Mouse (Mus musculus): ENCODE measurements around the gene Mbnl2. TPM values are rescaled to one million over a fixed set of nuclear protein-coding genes. Genes with fewer than 3 reads are reported as not detected.

Gene Mbnl2
- polyA plus RNA-seq, 1 experiment = 64.4 TPM

- 97% methylated on average over 4 of the region's 4 CpGs for WGBS
- Histone ChIP-seq H3K4me1 (replicated peaks; ENCODE audit: control insufficient read depth, insufficient read depth, low read length) (peaks cover 14% of the 10 kb centered on the region), H3K27ac (ENCODE audit: control insufficient read depth, insufficient read depth, low read length) (no peak overlapping the region), H3K4me3 (ENCODE audit: control insufficient read depth, insufficient read depth, low read length) (no peak overlapping the region), H3K36me3 (ENCODE audit: control insufficient read depth, insufficient read depth, low read length) (no peaks in the 10 kb centered on the region), H3K27me3 (ENCODE audit: control insufficient read depth, insufficient read depth, low read length) (no peaks in the 10 kb centered on the region)
- no peak for DNase-seq
- TF ChIP-seq CTCF (IDR thresholded peaks at IDR 0.05; ENCODE audit: borderline replicate concordance, control insufficient read depth, extremely low read depth, insufficient read depth, low read length, poor library complexity) (no peak), POLR2A (IDR thresholded peaks at IDR 0.05; ENCODE audit: control insufficient read depth, extremely low read depth, insufficient read depth, low read length, poor library complexity) (no peak)
Observed at GRCm38 (mm10) chr14:120349332-120349731, 73.9 kb downstream of the Mbnl2 start.

- TF ChIP-seq CTCF (IDR thresholded peaks at IDR 0.05; ENCODE audit: borderline replicate concordance, control insufficient read depth, extremely low read depth, insufficient read depth, low read length, poor library complexity) (no peak), POLR2A (IDR thresholded peaks at IDR 0.05; ENCODE audit: control insufficient read depth, extremely low read depth, insufficient read depth, low read length, poor library complexity) (no peak)
- Histone ChIP-seq H3K36me3 (ENCODE audit: control insufficient read depth, insufficient read depth, low read length) (no peaks in the 10 kb centered on the region), H3K4me1 (replicated peaks; ENCODE audit: control insufficient read depth, insufficient read depth, low read length) (peaks cover 14% of the 10 kb centered on the region), H3K4me3 (ENCODE audit: control insufficient read depth, insufficient read depth, low read length) (no peak overlapping the region), H3K27ac (ENCODE audit: control insufficient read depth, insufficient read depth, low read length) (no peak overlapping the region), H3K27me3 (ENCODE audit: control insufficient read depth, insufficient read depth, low read length) (no peaks in the 10 kb centered on the region)
- 61% methylated on average over 14 of the region's 14 CpGs for WGBS
- no peak for DNase-seq
Observed at GRCm38 (mm10) chr14:120352136-120352843, 76.8 kb downstream of the Mbnl2 start.

- Histone ChIP-seq H3K4me3 (ENCODE audit: control insufficient read depth, insufficient read depth, low read length) (no peak overlapping the region), H3K27me3 (ENCODE audit: control insufficient read depth, insufficient read depth, low read length) (no peaks in the 10 kb centered on the region), H3K4me1 (replicated peaks; ENCODE audit: control insufficient read depth, insufficient read depth, low read length) (peaks cover 5% of the 10 kb centered on the region), H3K27ac (ENCODE audit: control insufficient read depth, insufficient read depth, low read length) (no peak overlapping the region), H3K36me3 (ENCODE audit: control insufficient read depth, insufficient read depth, low read length) (no peaks in the 10 kb centered on the region)
- 93% methylated on average over 11 of the region's 11 CpGs for WGBS
- DNase-seq = no peak
- TF ChIP-seq CTCF (IDR thresholded peaks at IDR 0.05; ENCODE audit: borderline replicate concordance, control insufficient read depth, extremely low read depth, insufficient read depth, low read length, poor library complexity) (no peak), POLR2A (IDR thresholded peaks at IDR 0.05; ENCODE audit: control insufficient read depth, extremely low read depth, insufficient read depth, low read length, poor library complexity) (no peak)
Observed at GRCm38 (mm10) chr14:120353211-120353610, 77.7 kb downstream of the Mbnl2 start.

GRCm38 (mm10) chr14:120354595-120354994 lies 79.1 kb downstream of the Mbnl2 start:
- Histone ChIP-seq H3K4me3 (ENCODE audit: control insufficient read depth, insufficient read depth, low read length) (no peak overlapping the region), H3K27ac (ENCODE audit: control insufficient read depth, insufficient read depth, low read length) (no peak overlapping the region), H3K4me1 (replicated peaks; ENCODE audit: control insufficient read depth, insufficient read depth, low read length) (peaks cover 5% of the 10 kb centered on the region; the same call in 1 of the 2 replicates), H3K36me3 (ENCODE audit: control insufficient read depth, insufficient read depth, low read length) (no peaks in the 10 kb centered on the region), H3K27me3 (ENCODE audit: control insufficient read depth, insufficient read depth, low read length) (no peaks in the 10 kb centered on the region)
- TF ChIP-seq CTCF (IDR thresholded peaks at IDR 0.05; ENCODE audit: borderline replicate concordance, control insufficient read depth, extremely low read depth, insufficient read depth, low read length, poor library complexity) (no peak), POLR2A (IDR thresholded peaks at IDR 0.05; ENCODE audit: control insufficient read depth, extremely low read depth, insufficient read depth, low read length, poor library complexity) (no peak)
- 88% methylated on average over 6 of the region's 6 CpGs for WGBS
- DNase-seq = no peak

GRCm38 (mm10) chr14:120355040-120355741 lies 79.7 kb downstream of the Mbnl2 start:
- Histone ChIP-seq H3K36me3 (ENCODE audit: control insufficient read depth, insufficient read depth, low read length) (no peaks in the 10 kb centered on the region), H3K4me3 (ENCODE audit: control insufficient read depth, insufficient read depth, low read length) (no peak overlapping the region)
- WGBS = 69% methylated on average over 14 of the region's 14 CpGs

GRCm38 (mm10) chr14:120355742-120356440 lies 80.4 kb downstream of the Mbnl2 start:
- no peaks in the 10 kb centered on the region for H3K36me3 ChIP-seq (ENCODE audit: control insufficient read depth, insufficient read depth, low read length)
- no peak overlapping the region for H3K4me3 ChIP-seq (ENCODE audit: control insufficient read depth, insufficient read depth, low read length)

More at GRCm38 (mm10) chr14:120355040-120355741, 79.7 kb downstream of the Mbnl2 start:
- TF ChIP-seq POLR2A (IDR thresholded peaks at IDR 0.05; ENCODE audit: control insufficient read depth, extremely low read depth, insufficient read depth, low read length, poor library complexity) (no peak), CTCF (IDR thresholded peaks at IDR 0.05; ENCODE audit: borderline replicate concordance, control insufficient read depth, extremely low read depth, insufficient read depth, low read length, poor library complexity) (no peak)
- H3K27me3 ChIP-seq (ENCODE audit: control insufficient read depth, insufficient read depth, low read length) = no peaks in the 10 kb centered on the region
- DNase-seq = no peak
- peaks cover 5% of the 10 kb centered on the region; the same call in 1 of the 2 replicates for H3K4me1 ChIP-seq (replicated peaks; ENCODE audit: control insufficient read depth, insufficient read depth, low read length)
- H3K27ac ChIP-seq (ENCODE audit: control insufficient read depth, insufficient read depth, low read length) = no peak overlapping the region

More at GRCm38 (mm10) chr14:120355742-120356440, 80.4 kb downstream of the Mbnl2 start:
- no peak for DNase-seq
- peaks cover 5% of the 10 kb centered on the region; the same call in 1 of the 2 replicates for H3K4me1 ChIP-seq (replicated peaks; ENCODE audit: control insufficient read depth, insufficient read depth, low read length)
- TF ChIP-seq POLR2A (IDR thresholded peaks at IDR 0.05; ENCODE audit: control insufficient read depth, extremely low read depth, insufficient read depth, low read length, poor library complexity) (no peak), CTCF (IDR thresholded peaks at IDR 0.05; ENCODE audit: borderline replicate concordance, control insufficient read depth, extremely low read depth, insufficient read depth, low read length, poor library complexity) (no peak)
- no peak overlapping the region for H3K27ac ChIP-seq (ENCODE audit: control insufficient read depth, insufficient read depth, low read length)
- H3K27me3 ChIP-seq (ENCODE audit: control insufficient read depth, insufficient read depth, low read length) = no peaks in the 10 kb centered on the region
- WGBS = 97% methylated on average over 10 of the region's 10 CpGs

Data from thymus, adult 2 months (tissue).